Mouse (Mus musculus) heart, postnatal 14 days (tissue): ENCODE data around the gene Igsf11. TPM values are rescaled to one million over a fixed set of nuclear protein-coding genes. Genes with fewer than 3 reads are reported as not detected.

Experiments
- DNase-seq, 2 experiments: peaks; one replicate each; pipeline ENCODE4 v3.0.0; 2021 to 2022
- intact Hi-C: fragments of 180-260 bp; cut with DNase I; formaldehyde crosslinking; loops from one replicate; pipeline ENCODE4 v1.15.1; 2025
- total RNA-seq, 2 experiments: library from RNA; stranded (reverse); gene quantifications; 2 replicates each; pipeline ENCODE4 v1.2.3; 2021

Gene Igsf11
- total RNA-seq, 2 experiments from 2014 or later: 0.41 to 0.65 TPM

- no peak for DNase-seq
- intact Hi-C loops: no loop called here
These were observed 36.3 kb downstream of the Igsf11 start for GRCm38 (mm10) chr16:38928760-38929159.

DNA sequence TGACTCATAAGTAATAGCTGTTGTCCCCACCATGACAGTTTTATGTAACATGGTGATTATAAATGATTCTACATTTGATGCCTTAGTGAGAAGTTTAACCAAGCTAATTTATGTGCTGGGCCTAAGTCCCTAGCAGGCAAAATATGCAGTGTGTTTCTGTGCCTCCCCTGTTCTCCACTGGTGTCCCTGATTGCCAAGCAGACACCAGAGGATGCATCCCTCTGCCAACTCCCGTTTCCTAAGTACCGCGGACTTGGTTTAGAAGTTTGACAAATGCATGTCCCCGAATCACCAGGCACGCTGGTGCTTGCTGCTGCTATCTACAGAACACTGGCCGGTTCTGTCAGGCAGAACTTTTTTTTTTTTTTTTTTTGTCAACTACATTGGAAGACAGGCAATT, 39.0 kb downstream of the Igsf11 start:
- DNase-seq: no peak
- intact Hi-C loops: no loop called here

DNA sequence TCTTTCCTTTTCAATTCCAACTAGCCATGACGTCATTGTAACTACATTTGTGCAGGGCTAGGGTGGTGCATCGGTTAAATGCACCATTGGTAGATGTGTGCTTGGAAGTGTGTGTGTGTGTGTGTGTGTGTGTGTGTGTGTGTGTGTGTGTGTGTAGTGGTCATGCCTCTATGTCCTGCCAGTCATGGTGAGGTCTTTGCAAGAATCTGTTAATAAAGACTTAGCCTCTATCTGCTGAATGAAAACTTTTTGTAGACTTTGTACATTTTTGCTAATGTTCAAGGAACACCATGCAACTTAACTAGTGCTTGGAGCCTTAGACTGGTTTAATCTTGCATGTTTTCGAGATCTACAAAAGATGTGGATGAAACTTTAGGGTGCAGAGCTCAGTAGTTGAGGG, 48.3 kb downstream of the Igsf11 start:
- intact Hi-C loops: no loop called here
- no peak for DNase-seq

GRCm38 (mm10) chr16:38941275-38941674, 48.8 kb downstream of the Igsf11 start:
- intact Hi-C loops: no loop called here

GRCm38 (mm10) chr16:38943706-38944550, 51.5 kb downstream of the Igsf11 start:
- DNase-seq: no peak
- intact Hi-C loops: no loop called here

More at GRCm38 (mm10) chr16:38941275-38941674, 48.8 kb downstream of the Igsf11 start:
- no peak for DNase-seq

DNA sequence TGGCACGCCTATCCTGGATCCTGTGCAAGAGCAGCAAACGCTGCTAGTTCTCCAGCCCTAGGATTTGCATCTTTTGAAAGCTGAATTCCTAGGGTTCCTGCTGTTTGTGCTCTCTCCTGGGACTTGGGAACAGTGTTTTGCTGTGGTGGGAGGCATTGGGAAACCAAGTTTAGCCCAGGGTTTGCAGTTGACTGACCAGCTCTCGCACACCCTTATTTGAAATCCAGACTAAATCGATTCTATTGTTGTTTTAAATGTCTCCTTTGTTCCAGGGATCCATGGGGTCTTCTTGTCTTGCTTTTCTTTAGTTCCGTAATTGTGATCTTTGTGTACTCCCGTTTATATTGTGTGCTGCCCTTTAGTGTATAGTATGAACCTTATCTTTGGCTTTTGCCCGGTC, 52.6 kb downstream of the Igsf11 start:
- DNase-seq: no peak
- intact Hi-C loops: no loop called here

DNA sequence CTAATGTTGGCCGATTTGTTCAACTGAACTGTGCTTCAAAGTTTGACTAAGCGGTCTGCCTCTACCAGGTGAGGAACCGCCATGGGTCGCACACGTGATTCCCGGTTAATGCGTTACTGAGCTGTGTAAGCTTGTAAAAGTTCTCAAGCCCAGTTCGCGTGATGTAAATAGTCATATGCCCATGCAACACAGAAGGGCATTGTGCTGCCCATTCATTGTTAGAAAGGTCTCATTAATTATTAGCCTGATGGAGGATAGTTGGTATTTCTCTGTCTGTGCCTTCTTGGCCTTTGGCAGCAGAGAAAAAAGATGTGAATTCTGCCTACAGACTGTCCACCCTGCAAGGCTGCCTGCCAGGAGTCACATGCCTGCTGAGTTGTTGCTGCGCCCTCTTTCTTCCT, 53.1 kb downstream of the Igsf11 start:
- intact Hi-C loops: no loop called here
- no peak for DNase-seq

GRCm38 (mm10) chr16:38946453-38946852, 54.0 kb downstream of the Igsf11 start:
- no peak for DNase-seq
- intact Hi-C loops: no loop called here

- intact Hi-C loops: no loop called here
These were observed 54.8 kb downstream of the Igsf11 start for GRCm38 (mm10) chr16:38947141-38947879.

GRCm38 (mm10) chr16:38948441-38948840, 56.0 kb downstream of the Igsf11 start:
- no peak for DNase-seq
- intact Hi-C loops: no loop called here

More at GRCm38 (mm10) chr16:38947141-38947879, 54.8 kb downstream of the Igsf11 start:
- no peak for DNase-seq

DNA sequence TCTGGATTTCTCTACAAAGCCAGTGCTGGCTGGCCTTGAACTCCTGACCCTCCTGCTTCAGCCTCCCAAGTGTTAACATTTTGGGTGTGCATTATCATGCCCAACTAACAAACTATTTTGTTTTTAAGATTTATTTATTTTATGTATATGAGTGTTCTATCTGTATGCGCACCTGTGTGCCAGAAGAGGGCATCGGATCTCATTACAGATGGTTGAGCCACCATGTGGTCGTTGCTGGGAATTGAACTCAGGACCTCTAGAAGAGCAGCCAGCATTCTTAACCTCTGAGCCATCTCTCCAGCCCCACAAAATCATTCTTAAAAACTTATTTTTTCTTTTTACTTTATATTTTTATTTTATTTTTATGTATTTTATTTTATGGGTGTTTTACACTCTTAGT, 60.4 kb downstream of the Igsf11 start:
- intact Hi-C loops: no loop called here

GRCm38 (mm10) chr16:38953821-38954220, 61.4 kb downstream of the Igsf11 start:
- intact Hi-C loops: no loop called here

More for the DNA sequence above, 60.4 kb downstream of the Igsf11 start:
- DNase-seq: no peak

DNA sequence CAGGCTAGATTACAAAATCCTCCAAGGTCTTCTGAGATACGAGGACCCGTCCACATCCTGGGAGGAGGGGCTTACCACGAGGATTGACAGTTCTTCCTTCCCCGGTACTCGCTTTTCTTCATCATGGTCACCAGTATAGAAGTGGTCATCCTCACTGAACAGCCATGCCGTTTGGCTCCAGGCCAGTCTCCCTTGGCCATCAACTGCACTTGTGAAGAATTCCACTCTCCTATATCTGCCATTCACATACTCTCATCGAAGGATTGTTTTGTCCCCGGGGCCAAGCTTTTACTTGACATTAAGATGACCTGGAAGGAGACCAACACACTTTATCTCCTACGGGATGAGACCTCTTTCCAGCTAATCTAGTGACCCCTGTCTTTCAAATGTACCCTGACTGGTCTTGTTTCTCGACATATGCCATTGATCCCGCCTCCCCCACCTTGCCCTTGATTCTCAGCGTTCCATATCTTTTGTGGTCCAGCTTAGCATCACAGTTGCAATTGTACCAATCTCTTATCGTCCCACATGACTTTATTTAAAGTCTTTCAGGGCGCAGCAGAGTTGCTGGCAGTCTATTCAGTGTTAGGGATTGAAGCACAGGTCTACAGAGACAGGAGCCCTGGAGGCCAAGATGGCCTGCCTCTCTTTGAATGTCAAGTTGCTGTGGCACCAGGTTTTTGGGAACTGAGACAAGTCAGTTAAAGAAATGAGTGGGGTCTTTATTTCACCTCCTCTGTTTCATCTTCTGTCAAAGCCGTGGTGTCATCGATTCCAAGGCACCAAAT, 62.2 kb downstream of the Igsf11 start:
- DNase-seq: no peak
- intact Hi-C loops: no loop called here

More at GRCm38 (mm10) chr16:38953821-38954220, 61.4 kb downstream of the Igsf11 start:
- no peak for DNase-seq

- intact Hi-C loops: no loop called here
These were observed 62.8 kb downstream of the Igsf11 start for GRCm38 (mm10) chr16:38955296-38955695.

DNA sequence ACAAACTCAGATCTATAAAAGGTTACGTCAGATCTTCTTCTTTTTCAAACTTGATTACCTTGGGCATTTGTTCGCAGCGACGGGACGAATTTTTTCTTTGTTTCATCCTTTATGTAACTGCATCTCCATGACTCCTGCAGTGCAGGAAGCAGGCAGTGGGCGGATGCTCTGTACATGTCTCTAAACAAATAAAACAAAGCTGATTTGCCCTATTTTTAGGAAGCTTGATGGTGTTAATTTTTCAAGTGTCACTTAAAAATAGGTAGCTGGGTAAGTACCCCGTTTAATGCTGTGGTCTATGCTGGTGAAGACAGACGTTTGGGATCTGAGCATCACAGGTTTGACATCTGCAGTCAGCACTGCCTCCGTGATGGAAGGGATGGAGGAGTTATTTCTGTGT, 66.3 kb downstream of the Igsf11 start:
- no peak for DNase-seq
- intact Hi-C loops: no loop called here

More at GRCm38 (mm10) chr16:38955296-38955695, 62.8 kb downstream of the Igsf11 start:
- no peak for DNase-seq

- no peak for DNase-seq
- intact Hi-C loops: no loop called here
These were observed 68.1 kb downstream of the Igsf11 start for GRCm38 (mm10) chr16:38960550-38960949.

- intact Hi-C loops: no loop called here
- no peak for DNase-seq
These were observed 69.4 kb downstream of the Igsf11 start for GRCm38 (mm10) chr16:38961865-38962264.

DNA sequence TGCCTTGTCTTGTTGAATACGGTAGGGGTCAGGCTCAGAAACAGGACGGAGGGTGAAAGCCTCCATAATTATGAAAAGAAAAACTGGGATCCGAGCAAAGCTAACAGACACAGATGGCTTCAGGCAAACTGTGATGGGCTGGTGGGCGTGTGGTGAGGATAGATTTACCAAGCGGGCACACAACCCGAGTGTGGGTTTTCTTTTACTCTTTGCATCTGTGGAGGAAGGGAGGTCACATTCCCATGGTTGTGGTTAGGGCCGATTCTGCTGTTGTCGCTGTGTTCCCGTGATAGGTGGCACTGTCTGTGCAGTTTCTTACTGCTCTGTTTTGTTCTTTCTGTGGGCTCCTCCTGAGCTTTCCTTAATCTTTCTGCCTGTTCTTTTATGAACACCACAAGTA, 70.2 kb downstream of the Igsf11 start:
- intact Hi-C loops: no loop called here

DNA sequence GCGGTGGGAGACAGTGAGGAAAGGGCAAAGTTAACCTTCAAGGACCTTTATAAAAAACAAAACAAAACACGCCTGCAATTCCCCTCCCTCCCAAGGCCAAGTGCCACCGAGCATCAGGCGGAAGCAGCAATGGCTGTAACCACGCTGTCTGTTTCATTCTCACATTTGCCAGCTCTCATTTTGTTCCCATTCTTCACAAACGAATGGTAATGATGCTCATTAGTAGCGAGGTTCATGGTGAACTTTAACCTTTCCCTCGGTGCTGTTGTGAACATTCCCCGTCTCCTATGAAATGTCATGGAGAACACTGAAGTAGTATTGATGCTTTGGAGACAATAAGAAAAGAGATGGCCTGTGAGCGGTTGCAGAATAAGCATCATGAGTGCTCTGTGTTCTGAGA, 74.6 kb downstream of the Igsf11 start:
- DNase-seq: no peak
- intact Hi-C loops: no loop called here

More for the DNA sequence above, 70.2 kb downstream of the Igsf11 start:
- no peak for DNase-seq

DNA sequence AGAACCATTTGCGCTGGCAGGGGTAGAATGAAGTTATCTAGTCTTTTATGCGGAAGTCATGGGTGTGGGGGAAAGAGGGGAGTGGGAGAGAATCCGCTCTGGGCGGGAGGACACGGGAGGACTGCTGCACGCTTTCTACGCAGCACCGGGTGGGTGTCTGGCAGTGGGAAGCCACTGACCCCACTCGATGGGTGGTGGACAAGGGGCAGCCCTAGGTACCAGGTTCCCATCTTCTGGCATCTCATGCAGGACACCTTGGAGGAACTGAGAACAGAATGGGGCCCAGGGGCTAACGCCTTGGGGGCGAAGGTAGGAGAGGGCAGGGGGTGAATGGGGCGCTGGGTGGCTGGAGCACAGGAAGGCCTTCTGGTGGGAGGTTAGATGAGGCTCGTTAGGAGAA, 83.7 kb downstream of the Igsf11 start:
- intact Hi-C loops: no loop called here

GRCm38 (mm10) chr16:38978546-38978945, 86.1 kb downstream of the Igsf11 start:
- intact Hi-C loops: no loop called here

More for the DNA sequence above, 83.7 kb downstream of the Igsf11 start:
- no peak for DNase-seq

More at GRCm38 (mm10) chr16:38978546-38978945, 86.1 kb downstream of the Igsf11 start:
- DNase-seq: no peak
